Mouse (Mus musculus) heart, embryonic 15.5 days (tissue): ENCODE measurements around the gene Hypk. TPM values are rescaled to one million over a fixed set of nuclear protein-coding genes. Genes with fewer than 3 reads are reported as not detected.

Experiments
- ATAC-seq: fragments of 200-750 bp; cut with Nextera tagmentation; replicated peaks from 2 replicates; pipeline ENCODE4 v1.8.0; 2017; ENCODE audit warnings: low read depth, moderate TSS enrichment; ENCODE audit not compliant: insufficient number of reproducible peaks, insufficient read depth, low FRiP score
- H3K27ac ChIP-seq: fragments of 300-500 bp; sonication (generic); 2 replicates; pipeline ENCODE4 v1.5.1; 2015; ENCODE audit warnings: mild to moderate bottlenecking, inconsistent platforms
- H3K27me3 ChIP-seq: fragments of 300-500 bp; sonication (generic); 2 replicates; pipeline ENCODE4 v1.6.1; 2015; ENCODE audit warnings: inconsistent platforms
- H3K36me3 ChIP-seq: fragments of 300-500 bp; sonication (generic); 2 replicates; pipeline ENCODE4 v1.6.1; 2015; ENCODE audit warnings: mild to moderate bottlenecking, inconsistent platforms
- H3K4me1 ChIP-seq: fragments of 300-500 bp; sonication (generic); replicated peaks from 2 replicates; pipeline ENCODE4 v1.6.1; 2015; ENCODE audit warnings: inconsistent platforms
- H3K4me2 ChIP-seq: fragments of 300-500 bp; sonication (generic); 2 replicates; pipeline ENCODE4 v1.6.1; 2015; ENCODE audit warnings: inconsistent platforms, mild to moderate bottlenecking, moderate library complexity
- H3K4me3 ChIP-seq: fragments of 300-500 bp; sonication (generic); 2 replicates; pipeline ENCODE4 v1.5.1; 2015; ENCODE audit warnings: mild to moderate bottlenecking, inconsistent platforms
- H3K9ac ChIP-seq: fragments of 300-500 bp; sonication (generic); 2 replicates; pipeline ENCODE4 v1.6.1; 2015; ENCODE audit warnings: mild to moderate bottlenecking, inconsistent platforms
- H3K9me3 ChIP-seq: fragments of 300-500 bp; sonication (generic); replicated peaks from 2 replicates; pipeline ENCODE4 v1.6.1; 2016; ENCODE audit warnings: inconsistent platforms
- WGBS: fragments of 180-500 bp; shearing (Covaris S2); methylation state at CpG from one replicate; pipeline ENCODE4 v1.1.7; 2015; ENCODE audit warnings: mixed read lengths; 5-methylcytosine and 5-hydroxymethylcytosine counted together
- microRNA-seq: library from miRNA; unstranded; fragments of <30 nt; microRNA quantifications from one replicate; pipeline ENCODE4, GENCODE M21; 2016
- polyA plus RNA-seq: library from polyadenylated mRNA; unstranded; fragments of >200 nt; fragmentation: Nextera tagmentation; extraction: Ambion mirVana; gene quantifications from 2 replicates; pipeline ENCODE4 v1.2.1, GENCODE M21; 2015

Gene Hypk
- polyA plus RNA-seq, 1 experiment from 2014 or later, result 101 TPM

DNA sequence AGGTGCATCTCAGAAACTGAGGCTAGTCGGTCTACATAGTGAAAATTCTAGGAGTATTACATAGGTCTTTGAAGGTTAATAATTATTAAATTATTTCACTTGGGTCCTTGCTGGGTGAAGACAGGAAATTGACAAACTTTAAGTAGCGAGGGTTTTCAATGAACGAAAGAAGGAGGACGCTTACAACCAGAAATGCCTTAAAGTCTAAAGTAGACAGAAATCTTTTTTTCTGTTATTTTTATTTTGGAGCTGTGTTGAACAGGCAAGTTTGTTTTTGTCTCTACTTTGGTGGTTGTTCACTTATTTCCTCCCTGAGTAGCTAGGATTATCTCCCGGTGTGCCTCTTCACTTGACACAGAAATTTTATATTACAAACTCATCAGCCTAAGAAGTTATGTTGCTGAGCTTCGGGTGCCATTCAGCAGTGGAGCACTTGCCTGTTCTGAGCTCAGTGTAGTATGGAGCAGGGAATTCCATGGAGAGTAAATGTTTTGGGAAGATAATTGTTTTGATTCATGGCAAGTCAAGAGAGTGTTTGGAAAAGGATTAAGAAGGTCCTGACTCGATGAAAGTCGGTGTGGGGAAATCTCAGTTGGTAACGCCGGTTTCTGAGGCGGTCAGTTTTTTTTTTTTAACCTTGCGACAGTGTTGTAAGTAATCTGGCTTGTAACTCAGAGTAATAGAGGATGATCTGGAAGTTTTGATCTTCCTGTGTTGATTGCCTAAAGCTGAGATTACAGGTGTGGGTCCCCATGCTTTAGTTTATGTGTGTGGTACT, 54.3 kb downstream of the Hypk start:
- WGBS, result 15% methylated on average over 12 of the region's 12 CpGs
- Histone ChIP-seq H3K36me3 (peaks cover 14% of the 10 kb centered on the region), H3K4me2 (peak overlapping the region; percentile 78), H3K9me3 (no peaks in the 10 kb centered on the region), H3K27ac (no peak overlapping the region), H3K9ac (peak overlapping the region; percentile 79), H3K27me3 (no peaks in the 10 kb centered on the region), H3K4me3 (peak overlapping the region; percentile 71), H3K4me1 (peaks cover 16% of the 10 kb centered on the region)
- ATAC-seq, result no peak

DNA sequence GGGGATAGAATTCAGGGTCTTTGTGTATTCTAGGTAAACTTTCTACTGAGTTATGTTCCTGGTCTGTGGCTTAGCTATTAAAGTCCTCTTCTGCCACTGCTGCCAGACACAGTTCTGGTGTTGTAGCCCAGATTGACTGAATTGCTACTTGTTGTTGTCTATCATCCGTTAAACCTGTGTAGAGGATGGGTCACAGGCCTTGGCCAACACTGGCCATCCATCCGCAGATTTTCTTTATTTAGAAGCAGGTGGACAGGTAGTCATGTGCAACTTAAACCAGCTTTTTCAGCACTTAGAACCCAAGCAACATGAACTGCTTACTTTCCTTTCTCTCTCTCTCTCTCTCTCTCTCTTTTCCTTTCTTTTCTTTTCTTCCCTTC, 54.9 kb downstream of the Hypk start:
- no peak for ATAC-seq
- Histone ChIP-seq H3K4me3 (peak overlapping the region; percentile 71), H3K4me2 (peak overlapping the region; percentile 78), H3K27me3 (no peaks in the 10 kb centered on the region), H3K36me3 (peaks cover 14% of the 10 kb centered on the region), H3K9me3 (no peaks in the 10 kb centered on the region), H3K4me1 (peaks cover 16% of the 10 kb centered on the region), H3K27ac (no peak overlapping the region), H3K9ac (peak overlapping the region; percentile 79; the same call in 1 of the 2 replicates)
- WGBS, result 77% methylated on average over 2 of the region's 2 CpGs

Small RNAs within 50 kb of the gene (microRNA-seq; reads per million reads assigned to microRNA genes)
- not detected for gene Gm22953

Other genes with a start within 250 kb of the Hypk start
- 43.6 and 45.5 TPM in 2 replicates for gene Trp53bp1, start 181.9 kb upstream of the Hypk start, polyA plus RNA-seq
- 3.5 and 4.8 TPM in 2 replicates for gene Map1a, start 163.7 kb upstream of the Hypk start, polyA plus RNA-seq
- 11.3 and 12.6 TPM in 2 replicates for gene Ppip5k1, start 97.9 kb upstream of the Hypk start, polyA plus RNA-seq
- gene Ckmt1, start 95.6 kb upstream of the Hypk start, polyA plus RNA-seq, result 0.88 and 2.4 TPM in 2 replicates
- gene Strc, start 66.1 kb upstream of the Hypk start, polyA plus RNA-seq, result not detected in 2 replicates
- 441 and 490 TPM in 2 replicates for gene Pdia3, start 39.5 kb upstream of the Hypk start, polyA plus RNA-seq
- gene Catsper2, start 39.5 kb upstream of the Hypk start, polyA plus RNA-seq, result 2.0 and 2.5 TPM in 2 replicates
- 1.00 and 1.6 TPM in 2 replicates for gene Ell3, start 9.0 kb upstream of the Hypk start, polyA plus RNA-seq
- gene Serf2, start 4.1 kb upstream of the Hypk start, polyA plus RNA-seq, result 466 and 549 TPM in 2 replicates
- 0.13 and 0.19 TPM in 2 replicates for gene Serinc4, start 3.5 kb downstream of the Hypk start, polyA plus RNA-seq
- 39.7 and 42.1 TPM in 2 replicates for gene Mfap1b, start 20.8 kb downstream of the Hypk start, polyA plus RNA-seq
- gene Mfap1a, start 53.4 kb downstream of the Hypk start, polyA plus RNA-seq, result 18.4 and 21.5 TPM in 2 replicates
- gene Wdr76, start 53.4 kb downstream of the Hypk start, polyA plus RNA-seq, result 6.7 TPM in 2 replicates